Mouse (Mus musculus) right cerebral cortex, postnatal 25 days (tissue): ENCODE data around the gene Gm11042.

Source experiments
- DNase-seq: peaks from one replicate; pipeline ENCODE4 v3.0.0; 2022

Gene Gm11042

GRCm38 (mm10) chr12:74284020-74284684 lies 32.0 kb downstream of the Gm11042 start:
- DNase-seq: peak; percentile 95

GRCm38 (mm10) chr12:74282846-74283245 lies 33.3 kb downstream of the Gm11042 start:
- no peak for DNase-seq

GRCm38 (mm10) chr12:74281403-74281802 lies 34.8 kb downstream of the Gm11042 start:
- DNase-seq: no peak

GRCm38 (mm10) chr12:74277265-74277664 lies 38.9 kb downstream of the Gm11042 start:
- no peak for DNase-seq

- DNase-seq: no peak
These were observed 43.6 kb downstream of the Gm11042 start for GRCm38 (mm10) chr12:74272545-74272944.

- no peak for DNase-seq
These were observed 47.4 kb downstream of the Gm11042 start for GRCm38 (mm10) chr12:74268644-74269285.

- no peak for DNase-seq
These were observed 49.1 kb downstream of the Gm11042 start for GRCm38 (mm10) chr12:74267049-74267448.
